Mouse (Mus musculus) CD4-positive, CD25-positive, alpha-beta regulatory T cell, adult 4 months (primary cell): Measurements from ENCODE around the gene Dhx33. TPM values are rescaled to one million over a fixed set of nuclear protein-coding genes. Genes with fewer than 3 reads are reported as not detected.

Source experiments
- ATAC-seq: one replicate; pipeline ENCODE4 v1.8.0; 2017
- polyA plus RNA-seq, 2 experiments: library from polyadenylated mRNA; unstranded; fragments of 100-300 nt; shearing (Covaris generic); gene quantifications; one replicate each; pipeline ENCODE4 v1.2.1; 2017

The Dhx33 gene
- polyA plus RNA-seq, 2 experiments from 2014 or later, result 5.0 to 6.0 TPM

GRCm38 (mm10) chr11:70982030-70982429, 22.2 kb downstream of the Dhx33 start:
- ATAC-seq, result no peak

- ATAC-seq, result no peak
Measured at GRCm38 (mm10) chr11:70980751-70981510, 23.3 kb downstream of the Dhx33 start.

DNA sequence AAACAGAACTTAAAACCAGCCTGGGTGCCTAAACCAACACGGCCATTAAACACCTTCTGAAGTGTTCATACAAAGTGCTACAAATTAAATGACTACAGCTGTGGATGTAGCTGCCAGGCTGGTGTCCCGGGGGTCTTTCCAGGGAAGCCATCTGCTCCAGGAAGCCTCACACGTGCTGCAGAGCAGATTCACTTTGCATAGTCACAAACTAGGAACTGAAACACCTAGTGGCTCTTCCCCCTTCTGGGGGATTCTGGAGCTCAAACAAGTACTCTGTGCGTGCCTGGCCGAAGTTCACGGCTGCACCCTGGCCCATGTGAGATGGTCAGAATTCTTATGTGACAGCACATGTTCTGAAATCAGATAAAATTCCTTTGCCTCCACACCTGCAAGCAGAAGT, 24.0 kb downstream of the Dhx33 start:
- ATAC-seq, result no peak

DNA sequence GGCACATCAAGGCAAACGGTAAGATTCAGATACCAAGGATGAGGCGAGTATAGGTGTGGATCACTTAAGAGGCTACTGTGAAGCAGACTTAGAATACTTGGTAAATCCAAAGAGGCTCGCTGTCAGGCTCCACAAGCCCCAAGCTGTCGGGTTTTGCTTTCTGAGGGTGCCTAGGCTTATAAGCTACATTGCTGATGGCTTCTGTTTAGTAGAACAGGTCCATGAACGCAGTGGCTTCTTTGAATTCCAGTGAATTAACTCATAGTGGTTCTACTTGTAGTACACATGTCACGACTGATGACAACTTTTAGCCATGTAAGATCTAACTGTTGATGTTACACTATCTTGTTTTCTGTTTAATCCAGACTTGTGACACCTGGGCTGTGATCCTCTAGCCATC, 26.9 kb downstream of the Dhx33 start:
- no peak for ATAC-seq

DNA sequence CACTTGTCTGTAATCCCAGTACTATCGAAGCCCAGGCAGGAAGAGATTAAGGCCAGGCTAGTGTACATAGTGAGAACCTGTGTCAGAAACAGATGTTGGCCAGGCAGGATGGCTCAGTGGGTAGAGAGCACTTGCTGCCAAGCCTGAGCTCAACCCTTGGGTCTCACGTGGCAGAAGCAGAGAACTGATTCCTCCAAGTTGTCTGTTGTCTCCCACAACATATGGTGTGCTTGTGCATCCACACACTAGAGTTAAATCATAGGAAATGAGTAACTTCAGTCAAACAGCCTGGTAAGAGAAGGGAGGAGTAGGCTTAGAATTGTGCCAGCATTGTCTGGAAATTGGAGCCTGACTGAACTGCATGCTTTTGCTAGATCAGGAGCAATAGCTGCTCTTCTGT, 29.0 kb downstream of the Dhx33 start:
- ATAC-seq, result no peak

- no peak for ATAC-seq
Measured at GRCm38 (mm10) chr11:70973947-70974346, 30.3 kb downstream of the Dhx33 start.

DNA sequence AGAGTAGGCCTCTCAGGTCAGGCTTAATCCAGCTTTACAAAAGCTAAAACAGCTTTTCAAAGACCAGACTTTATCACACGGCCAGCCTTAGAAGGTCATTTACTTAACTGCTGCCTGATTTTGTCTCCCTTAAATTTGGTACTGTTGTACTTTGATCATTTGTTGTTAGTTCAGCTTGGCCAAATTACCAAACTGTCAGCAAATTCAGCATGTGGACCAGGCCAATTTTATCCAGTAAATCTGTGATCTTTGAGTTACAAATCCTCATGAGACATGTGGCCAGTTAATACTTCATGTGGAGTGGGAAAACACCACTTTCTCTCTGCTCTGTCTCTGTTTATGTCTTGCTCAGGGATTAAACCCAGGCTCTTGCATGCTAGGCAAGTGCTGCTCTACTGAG, 31.7 kb downstream of the Dhx33 start:
- ATAC-seq, result no peak

DNA sequence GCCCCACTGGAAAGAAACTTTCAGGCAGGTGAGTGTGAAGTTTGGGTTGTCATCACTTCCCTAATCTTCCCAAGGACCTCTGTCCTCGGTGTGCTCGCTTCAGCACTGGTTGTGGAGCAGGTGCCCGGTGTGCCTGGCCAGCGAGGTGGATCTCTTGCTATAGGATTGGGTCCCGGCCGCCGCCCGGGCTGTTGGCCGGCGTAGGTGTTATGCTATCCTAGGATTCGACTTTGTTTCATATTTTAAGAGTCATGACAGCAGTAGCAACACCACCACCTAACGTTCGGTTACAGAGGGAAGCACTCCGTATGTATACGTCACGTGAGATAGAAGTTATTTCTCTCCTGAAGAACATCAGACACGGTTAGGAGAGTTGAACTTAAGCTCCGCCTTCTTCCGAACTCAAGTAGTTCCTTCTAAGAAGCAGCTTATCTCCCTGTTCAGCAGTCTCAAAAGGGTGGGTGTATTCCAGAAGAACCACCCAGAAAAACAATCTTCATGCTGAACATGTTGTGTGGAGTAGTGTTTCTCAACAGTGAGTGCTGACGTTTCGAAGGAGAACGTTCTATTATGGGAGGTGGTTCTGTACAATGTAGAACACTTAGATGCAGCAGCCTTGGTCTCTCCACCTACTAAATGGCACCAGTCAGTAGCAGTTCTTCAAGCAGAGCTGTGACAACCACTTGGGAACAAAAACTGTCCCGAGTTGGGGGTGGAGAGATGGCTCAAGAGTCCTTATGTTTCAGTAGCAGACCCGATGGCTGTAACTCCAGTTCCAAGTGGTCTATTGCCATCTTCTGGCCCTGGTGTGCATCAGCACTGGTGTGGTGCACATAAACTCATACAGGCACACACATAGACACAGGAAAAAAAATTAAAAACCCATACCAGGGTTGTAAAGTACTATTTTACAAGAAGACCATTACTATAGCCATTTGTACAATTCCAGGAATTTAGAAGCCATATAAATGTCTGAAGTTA, 33.4 kb downstream of the Dhx33 start:
- peak; percentile 25 for ATAC-seq

DNA sequence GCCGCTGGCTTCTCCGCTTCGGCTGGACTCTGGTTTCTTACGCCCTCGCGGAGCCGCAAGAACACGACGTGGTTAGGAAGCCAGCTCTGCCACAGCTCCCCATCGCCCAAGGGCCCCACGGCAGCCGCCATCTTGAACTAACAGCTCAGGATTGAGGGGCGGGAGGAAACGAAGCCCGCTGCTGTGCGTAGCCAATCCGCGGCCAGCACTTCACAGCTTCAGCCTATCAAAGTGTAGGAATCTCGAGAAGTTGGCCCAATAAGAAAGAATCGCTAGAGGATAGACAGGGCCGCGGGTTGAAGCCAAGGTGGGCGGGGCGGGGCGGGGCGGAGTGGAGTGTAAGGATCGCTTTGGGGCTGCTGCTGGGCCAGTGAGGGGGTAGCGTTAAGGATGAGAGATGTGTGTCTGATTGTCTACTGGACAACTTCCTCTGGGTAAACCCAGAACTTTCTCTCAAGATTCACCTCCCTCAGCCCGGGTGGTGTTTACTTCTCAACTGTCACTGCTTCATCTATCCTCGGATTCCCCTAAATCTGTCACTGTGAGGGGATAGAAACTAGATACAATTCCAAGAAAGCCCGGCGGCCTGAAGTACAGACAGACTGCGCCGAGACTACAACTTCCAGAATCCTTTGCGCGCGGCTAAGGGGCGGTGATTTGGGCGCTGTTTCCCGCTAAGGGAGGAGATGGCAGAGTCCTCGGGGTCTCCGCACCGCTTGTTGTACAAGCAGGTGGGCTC, 34.2 kb downstream of the Dhx33 start, which contains the start of the genes Nup88 and Rpain:
Gene Nup88, minus strand, starts transcription at position 153 of the 739 bp plus-strand sequence.
Gene Rpain, plus strand, starts transcription at position 393 of the 739 bp plus-strand sequence.
- ATAC-seq, result peak; percentile 96

- peak; percentile 6 for ATAC-seq
Measured at GRCm38 (mm10) chr11:70969271-70969794, 34.9 kb downstream of the Dhx33 start.

GRCm38 (mm10) chr11:70964222-70964907, 39.9 kb downstream of the Dhx33 start:
- no peak for ATAC-seq

DNA sequence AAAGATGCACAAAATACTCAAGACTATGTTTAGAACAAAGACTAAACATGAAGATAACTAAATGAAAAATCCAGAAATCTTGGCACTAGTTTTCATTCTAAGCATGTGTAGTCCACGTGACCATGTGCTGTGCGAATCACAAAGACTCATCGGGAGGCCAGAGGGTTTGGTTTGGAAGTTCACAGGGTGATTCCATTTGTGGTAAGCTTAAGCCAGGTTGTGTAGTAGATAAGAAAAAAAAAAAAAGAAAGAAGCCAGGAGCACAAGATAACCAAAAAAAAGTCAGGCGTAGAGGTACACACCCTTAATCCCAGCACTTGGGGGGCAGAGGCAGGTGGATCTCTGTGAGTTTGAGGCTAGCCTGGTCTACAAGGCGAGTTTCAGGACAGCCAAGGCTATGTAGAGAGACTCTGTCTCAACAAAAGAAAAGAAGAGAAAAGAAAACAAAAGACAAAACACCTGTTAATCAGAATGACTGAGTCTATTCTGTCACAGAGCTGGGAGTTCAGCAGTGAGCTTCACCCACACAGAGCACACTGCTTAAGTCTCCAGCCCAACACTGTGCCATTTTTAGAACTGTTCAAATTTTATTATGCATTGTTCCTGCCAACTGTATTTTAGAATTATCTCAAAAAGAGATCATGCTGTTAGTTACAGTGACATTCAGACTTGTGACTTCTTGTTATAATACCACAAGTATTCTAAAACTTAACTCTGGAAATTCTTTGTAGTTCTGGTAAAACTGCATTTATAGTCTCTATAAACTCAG, 43.3 kb downstream of the Dhx33 start:
- no peak for ATAC-seq

GRCm38 (mm10) chr11:70954711-70955110, 49.5 kb downstream of the Dhx33 start:
- no peak for ATAC-seq

DNA sequence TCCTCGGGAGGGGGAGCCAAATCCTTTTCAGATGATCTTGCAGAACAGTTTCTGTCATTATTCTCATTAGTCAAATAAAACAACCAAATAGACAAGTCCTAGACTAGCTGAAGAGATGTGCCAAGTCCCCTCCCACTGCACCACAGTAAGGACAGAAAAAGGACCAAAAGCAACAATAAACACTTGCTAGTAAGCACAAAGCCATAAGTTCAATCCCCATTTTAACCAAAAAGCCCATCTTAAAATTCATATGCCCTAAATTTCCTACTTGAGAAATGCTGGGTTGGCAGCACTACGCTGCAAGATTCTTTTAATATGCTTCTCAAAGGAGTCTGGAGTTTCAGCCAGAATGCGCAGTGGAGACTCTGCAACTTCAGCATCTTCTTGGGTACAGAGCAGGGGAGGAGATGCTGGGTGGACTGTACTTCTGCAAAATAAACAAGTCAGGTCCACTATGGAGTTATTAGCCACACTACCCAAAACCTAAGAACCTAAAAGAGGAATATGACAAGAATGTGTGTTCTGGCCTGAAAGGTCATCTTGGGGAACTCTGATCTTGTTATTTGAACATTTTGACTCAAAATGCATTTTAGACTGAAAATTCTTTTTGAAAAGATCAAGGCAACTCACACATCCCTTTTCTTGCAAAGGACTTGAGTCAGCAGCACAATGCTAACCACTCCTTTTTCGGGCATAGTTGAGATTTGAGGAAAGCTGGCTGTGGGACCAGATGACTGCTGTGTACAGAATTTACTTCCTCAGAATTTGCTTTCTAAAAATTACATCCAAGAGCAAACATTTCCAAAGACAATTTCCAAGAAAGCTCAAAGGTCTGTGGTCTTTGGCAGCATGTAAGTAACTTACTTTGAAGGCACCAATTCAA, 59.1 kb downstream of the Dhx33 start:
- no peak for ATAC-seq

GRCm38 (mm10) chr11:70943651-70944050, 60.6 kb downstream of the Dhx33 start:
- no peak for ATAC-seq

DNA sequence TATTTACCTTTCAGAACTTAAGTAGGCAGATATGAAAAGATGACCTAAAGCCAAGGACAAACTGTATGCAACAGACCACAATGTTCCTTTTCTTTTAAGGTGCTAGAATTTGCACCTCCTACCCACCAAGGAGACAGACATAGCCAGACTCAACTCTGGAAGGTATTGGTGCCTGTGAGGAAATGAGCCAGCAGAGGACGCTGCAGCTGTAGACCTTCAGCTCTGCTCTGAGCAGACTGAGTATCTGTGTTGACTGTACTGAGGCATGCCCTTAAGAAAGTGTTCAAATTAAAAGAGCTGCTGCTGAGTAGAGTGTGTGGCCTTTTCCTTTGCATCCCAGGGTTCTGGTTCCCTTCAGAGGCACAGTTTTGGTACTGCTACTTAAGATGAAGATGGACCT, 61.6 kb downstream of the Dhx33 start:
- ATAC-seq, result no peak

GRCm38 (mm10) chr11:70935316-70935715, 68.9 kb downstream of the Dhx33 start:
- ATAC-seq, result no peak
